Mouse (Mus musculus) lung, postnatal 0 days (tissue): ENCODE measurements around the gene Irx4. TPM values are rescaled to one million over a fixed set of nuclear protein-coding genes. Genes with fewer than 3 reads are reported as not detected.

Experiments used
- ATAC-seq: fragments of 200-750 bp; cut with Nextera tagmentation; 2 replicates; pipeline ENCODE4 v1.8.0; 2017; ENCODE audit warnings: moderate library complexity
- DNase-seq: peaks from one replicate; pipeline ENCODE4 v3.0.0-alpha.2; 2016; ENCODE audit warnings: low spot score
- H3K27ac ChIP-seq: fragments of 300-500 bp; sonication (generic); 2 replicates; pipeline ENCODE4 v1.5.1; 2014; ENCODE audit warnings: antibody characterized with exemption, mild to moderate bottlenecking, low read length, mixed read lengths
- H3K27me3 ChIP-seq: fragments of 300-500 bp; sonication (generic); replicated peaks from 2 replicates; pipeline ENCODE4 v1.6.1; 2014; ENCODE audit warnings: low read length, mixed read lengths; ENCODE audit not compliant: insufficient read depth
- H3K36me3 ChIP-seq: fragments of 300-500 bp; sonication (generic); 2 replicates; pipeline ENCODE4 v1.6.1; 2014; ENCODE audit warnings: low read length, mixed read lengths; ENCODE audit not compliant: insufficient read depth
- H3K4me1 ChIP-seq: fragments of 300-500 bp; sonication (generic); 2 replicates; pipeline ENCODE4 v1.6.1; 2014; ENCODE audit warnings: antibody characterized with exemption, low read depth, low read length, mixed read lengths; ENCODE audit not compliant: insufficient read depth
- H3K4me2 ChIP-seq: fragments of 300-500 bp; sonication (generic); replicated peaks from 2 replicates; pipeline ENCODE4 v1.6.1; 2014; ENCODE audit warnings: low read depth, mild to moderate bottlenecking, low read length, moderate library complexity, mixed read lengths
- H3K4me3 ChIP-seq: fragments of 300-500 bp; sonication (generic); 2 replicates; pipeline ENCODE4 v1.5.1; 2014; ENCODE audit warnings: low read depth, low read length
- H3K9ac ChIP-seq: fragments of 300-500 bp; sonication (generic); replicated peaks from 2 replicates; pipeline ENCODE4 v1.6.1; 2014; ENCODE audit warnings: low read depth, mild to moderate bottlenecking
- H3K9me3 ChIP-seq: fragments of 300-500 bp; sonication (generic); 2 replicates; pipeline ENCODE4 v1.6.1; 2016; ENCODE audit warnings: low read length, mixed read lengths
- CTCF ChIP-seq: IDR thresholded peaks from 2 replicates; pipeline ENCODE4 v1.5.1; 2016; ENCODE audit warnings: antibody characterized with exemption, mild to moderate bottlenecking
- EP300 ChIP-seq: IDR thresholded peaks from 2 replicates; pipeline ENCODE4 v1.6.1; 2016; ENCODE audit warnings: antibody characterized with exemption, mild to moderate bottlenecking, control low read depth
- WGBS: fragments of 180-500 bp; shearing (Covaris S2); extraction: QIAGEN DNeasy Blood & Tissue Kit; methylation state at CpG from one replicate; pipeline ENCODE4 v1.1.7; 2014; 5-methylcytosine and 5-hydroxymethylcytosine counted together
- polyA plus RNA-seq: library from polyadenylated mRNA; unstranded; fragments of >200 nt; fragmentation: Nextera tagmentation; extraction: Ambion mirVana; gene quantifications from 2 replicates; pipeline ENCODE4 v1.2.1, GENCODE M21; 2015

Gene Irx4
- polyA plus RNA-seq, 1 experiment from 2014 or later = not detected

- H3K36me3 ChIP-seq = no peaks in the 10 kb centered on the region
- DNase-seq = no peak
- no peak for ATAC-seq
- no peak overlapping the region for H3K4me2 ChIP-seq
- no peak overlapping the region for H3K4me3 ChIP-seq
- no peaks in the 10 kb centered on the region for H3K9me3 ChIP-seq
- H3K9ac ChIP-seq = no peak overlapping the region
- no peak overlapping the region for H3K27ac ChIP-seq
- peaks cover 38% of the 10 kb centered on the region for H3K27me3 ChIP-seq
- H3K4me1 ChIP-seq = no peaks in the 10 kb centered on the region
- TF ChIP-seq EP300 (no peak), CTCF (no peak)
- WGBS = 0% methylated on average over 1 of the region's 1 CpGs
Observed at GRCm38 (mm10) chr13:73273536-73273935, 13.3 kb downstream of the Irx4 start.

- peaks cover 13% of the 10 kb centered on the region; the same call in 1 of the 2 replicates for H3K27me3 ChIP-seq
- no peak overlapping the region for H3K4me2 ChIP-seq
- H3K27ac ChIP-seq = no peak overlapping the region
- no peak for ATAC-seq
- 76% methylated on average over 6 of the region's 6 CpGs for WGBS
- H3K4me1 ChIP-seq = no peaks in the 10 kb centered on the region
- no peaks in the 10 kb centered on the region for H3K9me3 ChIP-seq
- H3K36me3 ChIP-seq = no peaks in the 10 kb centered on the region
- TF ChIP-seq EP300 (no peak), CTCF (no peak)
- no peak for DNase-seq
- no peak overlapping the region for H3K9ac ChIP-seq
- H3K4me3 ChIP-seq = no peak overlapping the region
Observed at GRCm38 (mm10) chr13:73277361-73277760, 17.1 kb downstream of the Irx4 start.

GRCm38 (mm10) chr13:73277797-73278196, 17.5 kb downstream of the Irx4 start:
- no peak for ATAC-seq
- WGBS = 21% methylated on average over 1 of the region's 1 CpGs
- no peak overlapping the region for H3K27ac ChIP-seq

GRCm38 (mm10) chr13:73279196-73279595, 18.9 kb downstream of the Irx4 start:
- Histone ChIP-seq H3K36me3 (no peaks in the 10 kb centered on the region), H3K4me1 (no peaks in the 10 kb centered on the region), H3K9ac (no peak overlapping the region), H3K9me3 (no peaks in the 10 kb centered on the region), H3K4me3 (no peak overlapping the region), H3K4me2 (no peak overlapping the region), H3K27me3 (0 out of 2 replicates have a peak, but pooled peaks cover under 1% of the 10 kb centered on the region), H3K27ac (no peak overlapping the region)
- DNase-seq (no peak), ATAC-seq (no peak)
- WGBS = 68% methylated on average over 1 of the region's 1 CpGs
- TF ChIP-seq EP300 = no peak
- no peak for TF ChIP-seq CTCF

More at GRCm38 (mm10) chr13:73277797-73278196, 17.5 kb downstream of the Irx4 start:
- TF ChIP-seq CTCF = no peak
- TF ChIP-seq EP300 = no peak
- Histone ChIP-seq H3K4me3 (no peak overlapping the region), H3K4me1 (no peaks in the 10 kb centered on the region), H3K4me2 (no peak overlapping the region), H3K27me3 (peaks cover 12% of the 10 kb centered on the region; the same call in 1 of the 2 replicates), H3K9ac (no peak overlapping the region), H3K9me3 (no peaks in the 10 kb centered on the region), H3K36me3 (no peaks in the 10 kb centered on the region)
- DNase-seq = no peak

DNA sequence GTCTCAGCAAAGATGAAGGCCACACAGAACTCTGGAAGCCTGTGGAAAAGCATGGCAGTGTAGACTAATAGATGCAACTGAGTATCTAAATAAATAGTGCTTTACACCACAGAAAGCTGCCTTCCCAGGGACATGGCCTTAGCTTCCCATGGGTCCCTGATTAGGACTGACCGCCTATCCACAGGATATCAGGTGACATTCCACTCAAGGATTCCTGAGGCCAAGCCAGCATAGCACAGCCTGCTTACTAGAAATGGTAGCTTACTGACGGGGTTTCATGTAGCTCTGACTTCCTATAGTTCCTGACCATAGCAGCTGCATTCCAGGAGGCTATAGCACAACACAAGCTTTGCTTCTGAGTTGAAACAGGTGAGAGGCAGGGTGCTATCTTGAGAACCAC, 22.1 kb downstream of the Irx4 start:
- no peaks in the 10 kb centered on the region for H3K27me3 ChIP-seq
- ATAC-seq (no peak), DNase-seq (no peak)
- H3K9ac ChIP-seq = no peak overlapping the region
- H3K4me1 ChIP-seq = no peaks in the 10 kb centered on the region
- H3K36me3 ChIP-seq = no peaks in the 10 kb centered on the region
- H3K27ac ChIP-seq = no peak overlapping the region
- H3K4me2 ChIP-seq = no peak overlapping the region
- no peak overlapping the region for H3K4me3 ChIP-seq
- no peaks in the 10 kb centered on the region for H3K9me3 ChIP-seq
- WGBS = 60% methylated on average over 2 of the region's 2 CpGs
- no peak for TF ChIP-seq EP300
- no peak for TF ChIP-seq CTCF

DNA sequence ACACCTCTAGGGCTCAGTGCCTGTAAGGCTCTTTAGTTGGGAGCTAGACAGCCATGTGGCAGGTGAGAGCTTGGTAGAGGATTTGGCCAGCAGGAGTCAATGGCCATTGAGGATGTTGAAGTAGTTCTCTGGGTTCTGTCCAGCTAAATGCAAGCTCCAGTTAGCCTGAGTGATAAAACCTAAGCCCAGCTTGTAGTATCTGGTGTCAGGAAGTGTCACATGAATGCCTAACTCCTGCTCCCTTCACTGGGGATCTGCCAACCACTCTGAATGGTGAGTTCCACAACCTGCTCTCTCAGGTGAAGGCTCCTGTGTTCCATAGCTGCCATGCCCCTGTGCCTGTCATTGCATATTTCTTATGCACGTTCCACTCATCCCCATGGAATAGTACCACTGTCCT, 23.3 kb downstream of the Irx4 start:
- Histone ChIP-seq H3K27me3 (no peaks in the 10 kb centered on the region), H3K4me3 (no peak overlapping the region), H3K4me2 (no peak overlapping the region), H3K27ac (no peak overlapping the region), H3K9me3 (no peaks in the 10 kb centered on the region), H3K4me1 (no peaks in the 10 kb centered on the region), H3K36me3 (no peaks in the 10 kb centered on the region), H3K9ac (no peak overlapping the region)
- 92% methylated on average over 1 of the region's 1 CpGs for WGBS
- no peak for TF ChIP-seq CTCF
- TF ChIP-seq EP300 = no peak
- DNase-seq = no peak
- no peak for ATAC-seq

- Histone ChIP-seq H3K27ac (no peak overlapping the region), H3K9me3 (no peaks in the 10 kb centered on the region), H3K27me3 (no peaks in the 10 kb centered on the region), H3K4me3 (no peak overlapping the region), H3K4me1 (no peaks in the 10 kb centered on the region), H3K36me3 (no peaks in the 10 kb centered on the region), H3K4me2 (no peak overlapping the region), H3K9ac (no peak overlapping the region)
- ATAC-seq (peak; percentile 80), DNase-seq (peak; percentile 66)
- no peak for TF ChIP-seq EP300
- no peak for TF ChIP-seq CTCF
- WGBS = 60% methylated on average over 6 of the region's 6 CpGs
Observed at GRCm38 (mm10) chr13:73290206-73290605, 29.9 kb downstream of the Irx4 start.
